Mouse (Mus musculus): ENCODE results near the gene Daam1. TPM values are rescaled to one million over a fixed set of nuclear protein-coding genes. Genes with fewer than 3 reads are reported as not detected.
A peak's percentile ranks its signal among the peaks of the same experiment; 100 is the strongest.

Gene Daam1
- polyA plus RNA-seq, 1 experiment, result 8.3 TPM

DNA sequence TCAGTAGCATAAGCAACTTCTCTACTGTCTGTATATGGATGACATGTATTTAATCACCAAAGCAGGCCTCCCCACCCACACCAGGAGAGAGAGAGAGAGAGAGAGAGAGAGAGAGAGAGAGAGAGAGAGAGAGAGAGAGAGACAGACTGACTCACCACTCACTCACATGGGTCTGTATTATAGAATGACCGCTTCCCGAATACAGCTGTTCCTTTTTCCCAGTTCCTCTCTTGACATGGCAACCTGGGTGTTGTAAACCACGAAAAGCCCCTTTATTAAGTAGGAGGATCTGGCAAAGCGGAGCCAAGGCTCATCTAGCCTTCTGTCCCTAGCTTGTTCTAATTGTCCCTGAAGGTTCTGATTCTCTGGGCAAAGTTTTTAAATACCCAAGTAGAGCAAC, 137.7 kb downstream of the Daam1 start:
- Histone ChIP-seq H3K4me1 (ENCODE audit: control insufficient read depth, insufficient read depth, insufficient read length, low read length) (no peaks in the 10 kb centered on the region), H3K4me3 (ENCODE audit: insufficient read depth, low read depth, low read length) (no peak overlapping the region)

DNA sequence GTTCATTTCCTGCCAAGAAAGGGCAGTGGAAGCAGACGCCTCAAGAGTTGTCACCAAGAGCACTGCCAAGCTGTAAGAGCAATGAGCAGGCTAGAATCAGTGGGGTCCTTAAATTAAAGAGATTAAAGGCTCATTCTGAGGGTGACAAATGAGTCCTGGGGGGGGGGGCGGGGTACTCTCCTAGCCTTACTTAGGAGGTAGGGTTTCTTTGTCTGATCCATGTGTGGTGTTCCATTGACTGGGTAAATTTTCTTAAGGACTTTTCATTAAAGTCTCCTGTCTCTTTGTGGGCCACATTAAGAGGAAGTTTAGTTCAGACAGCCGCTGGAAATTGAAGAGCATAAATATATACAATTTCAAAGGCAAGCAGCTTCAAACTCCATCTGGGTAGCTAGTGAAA, 138.1 kb downstream of the Daam1 start:
- Histone ChIP-seq H3K4me1 (ENCODE audit: control insufficient read depth, insufficient read depth, insufficient read length, low read length) (no peaks in the 10 kb centered on the region), H3K27ac (replicated peaks; ENCODE audit: low read depth, low read length) (no peak overlapping the region), H3K4me3 (ENCODE audit: insufficient read depth, low read depth, low read length) (no peak overlapping the region)

More for the DNA sequence above, 137.7 kb downstream of the Daam1 start:
- no peak overlapping the region for H3K27ac ChIP-seq (replicated peaks; ENCODE audit: low read depth, low read length)

- no peaks in the 10 kb centered on the region for H3K4me1 ChIP-seq (ENCODE audit: control insufficient read depth, insufficient read depth, insufficient read length, low read length)
- H3K4me3 ChIP-seq (ENCODE audit: insufficient read depth, low read depth, low read length), result no peak overlapping the region
- H3K27ac ChIP-seq (replicated peaks; ENCODE audit: low read depth, low read length), result no peak overlapping the region
Observed at GRCm38 (mm10) chr12:71969439-71969838, 138.6 kb downstream of the Daam1 start.

DNA sequence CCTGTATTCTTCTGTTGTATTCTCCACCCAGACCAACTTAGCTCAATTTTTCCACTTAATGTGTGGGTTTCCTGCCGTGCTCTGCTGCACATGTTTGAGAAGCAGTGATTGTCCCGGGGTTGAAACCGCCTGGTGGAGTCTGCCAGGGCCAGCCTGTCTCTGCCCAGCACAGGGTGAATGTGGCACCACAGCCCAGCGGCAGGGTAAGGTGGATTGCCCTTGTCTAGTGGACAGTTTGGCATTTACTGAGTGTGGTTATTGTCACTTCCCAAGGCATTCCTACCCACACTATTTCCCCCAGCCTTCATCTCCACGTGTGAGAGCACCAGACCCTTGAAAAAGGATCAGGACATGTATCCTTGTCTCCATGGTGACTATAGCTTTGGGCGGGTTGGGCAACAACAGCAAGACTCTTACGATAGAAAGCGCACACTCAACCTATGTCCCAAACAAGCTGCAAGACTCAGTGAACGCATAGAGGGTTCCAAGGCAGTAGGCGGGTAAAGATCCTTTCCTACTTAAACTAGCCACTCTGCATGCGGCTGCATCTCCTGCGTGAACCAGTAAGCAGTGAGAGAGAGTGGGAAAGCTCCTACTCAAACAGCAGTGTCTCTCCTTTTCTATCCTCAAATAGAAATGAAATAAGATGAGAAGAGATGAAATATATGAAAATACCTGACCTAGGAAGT, 139.2 kb downstream of the Daam1 start:
- H3K4me1 ChIP-seq (ENCODE audit: control insufficient read depth, insufficient read depth, insufficient read length, low read length), result no peaks in the 10 kb centered on the region
- no peak overlapping the region for H3K4me3 ChIP-seq (ENCODE audit: insufficient read depth, low read depth, low read length)
- H3K27ac ChIP-seq (replicated peaks; ENCODE audit: low read depth, low read length), result no peak overlapping the region

GRCm38 (mm10) chr12:71970791-71971654, 140.1 kb downstream of the Daam1 start:
- Histone ChIP-seq H3K27ac (replicated peaks; ENCODE audit: low read depth, low read length) (no peak overlapping the region), H3K4me1 (ENCODE audit: control insufficient read depth, insufficient read depth, insufficient read length, low read length) (no peaks in the 10 kb centered on the region), H3K4me3 (ENCODE audit: insufficient read depth, low read depth, low read length) (no peak overlapping the region)

DNA sequence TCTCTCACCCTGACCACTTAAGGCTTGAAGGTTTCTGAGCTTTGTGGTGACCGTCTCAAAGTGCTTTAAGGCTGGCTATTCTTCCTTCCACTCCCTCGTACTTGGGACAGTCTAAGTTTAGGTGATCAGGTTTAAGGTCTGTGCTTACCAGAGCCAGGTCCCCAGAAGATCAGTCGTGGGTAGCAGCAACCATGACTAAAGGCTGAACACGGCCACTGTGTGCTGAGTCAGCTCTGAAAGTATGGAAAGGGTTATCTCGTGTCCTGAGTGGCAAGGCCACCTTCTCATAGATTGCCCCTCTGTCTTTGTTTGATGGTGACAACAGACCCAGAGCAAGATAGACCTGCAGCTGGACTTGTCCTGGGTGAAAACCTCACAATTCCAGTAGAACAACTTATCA, 141.2 kb downstream of the Daam1 start:
- H3K4me3 ChIP-seq (ENCODE audit: insufficient read depth, low read depth, low read length), result no peak overlapping the region
- H3K4me1 ChIP-seq (ENCODE audit: control insufficient read depth, insufficient read depth, insufficient read length, low read length), result no peaks in the 10 kb centered on the region
- peak overlapping the region; percentile 44 for H3K27ac ChIP-seq (replicated peaks; ENCODE audit: low read depth, low read length)

DNA sequence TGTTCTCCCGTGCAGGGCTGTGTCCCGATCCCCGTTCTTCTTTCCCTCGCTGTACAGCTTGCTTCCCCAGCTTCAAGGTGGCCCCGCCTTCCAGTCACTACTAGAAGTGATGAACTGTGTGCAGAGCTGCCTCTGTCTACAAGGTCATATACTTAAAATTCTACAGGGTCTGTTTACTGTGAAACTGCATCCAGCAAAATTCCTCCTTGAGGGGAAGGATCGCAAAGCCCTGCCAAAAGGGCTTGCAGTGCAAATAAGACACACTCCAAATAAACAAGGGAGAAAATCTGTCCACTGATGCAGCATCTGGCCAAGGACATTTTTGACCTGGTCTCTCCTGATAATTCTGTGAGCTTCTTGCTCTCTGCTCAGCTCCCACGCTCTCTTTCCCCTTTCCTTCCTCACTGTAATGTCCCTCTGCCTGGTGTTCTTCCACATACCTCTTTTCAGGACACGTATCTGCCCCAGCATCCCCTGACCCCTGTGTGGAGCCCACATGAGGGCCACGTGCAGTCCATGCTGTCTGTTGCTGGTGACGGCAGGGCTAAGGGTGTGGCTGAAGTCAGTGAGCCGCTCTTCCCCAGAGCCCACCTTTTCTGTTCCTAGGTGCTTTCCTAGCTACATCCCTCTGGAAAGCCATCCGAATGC, 141.9 kb downstream of the Daam1 start:
- Histone ChIP-seq H3K4me3 (ENCODE audit: insufficient read depth, low read depth, low read length) (no peak overlapping the region), H3K4me1 (ENCODE audit: control insufficient read depth, insufficient read depth, insufficient read length, low read length) (no peaks in the 10 kb centered on the region), H3K27ac (replicated peaks; ENCODE audit: low read depth, low read length) (no peak overlapping the region; the same call in 1 of the 2 replicates)

DNA sequence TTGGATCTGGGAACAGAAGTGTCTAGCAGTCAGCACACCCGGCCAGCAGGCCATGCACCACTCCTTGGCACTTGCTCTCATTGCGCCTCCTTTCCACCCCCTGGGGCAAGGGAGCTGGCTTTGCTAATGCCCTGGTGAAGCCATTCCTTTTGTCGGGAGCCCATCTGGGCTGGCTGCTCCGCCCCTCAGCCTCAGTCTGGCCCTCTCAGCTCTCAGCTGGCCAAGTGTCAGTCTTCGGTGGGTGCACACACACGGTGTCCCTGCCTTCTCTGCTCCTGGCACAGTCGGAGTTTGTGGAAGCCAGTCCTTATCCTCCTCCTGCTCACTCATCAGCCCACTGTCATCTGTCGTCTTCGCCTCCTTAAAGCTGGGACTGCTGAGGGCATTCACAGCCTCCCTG, 142.7 kb downstream of the Daam1 start:
- H3K4me3 ChIP-seq (ENCODE audit: insufficient read depth, low read depth, low read length), result no peak overlapping the region
- H3K4me1 ChIP-seq (ENCODE audit: control insufficient read depth, insufficient read depth, insufficient read length, low read length), result no peaks in the 10 kb centered on the region
- no peak overlapping the region for H3K27ac ChIP-seq (replicated peaks; ENCODE audit: low read depth, low read length)

- Histone ChIP-seq H3K4me1 (ENCODE audit: control insufficient read depth, insufficient read depth, insufficient read length, low read length) (no peaks in the 10 kb centered on the region), H3K4me3 (ENCODE audit: insufficient read depth, low read depth, low read length) (no peak overlapping the region), H3K27ac (replicated peaks; ENCODE audit: low read depth, low read length) (no peak overlapping the region)
Observed at GRCm38 (mm10) chr12:71975626-71976025, 144.7 kb downstream of the Daam1 start.

DNA sequence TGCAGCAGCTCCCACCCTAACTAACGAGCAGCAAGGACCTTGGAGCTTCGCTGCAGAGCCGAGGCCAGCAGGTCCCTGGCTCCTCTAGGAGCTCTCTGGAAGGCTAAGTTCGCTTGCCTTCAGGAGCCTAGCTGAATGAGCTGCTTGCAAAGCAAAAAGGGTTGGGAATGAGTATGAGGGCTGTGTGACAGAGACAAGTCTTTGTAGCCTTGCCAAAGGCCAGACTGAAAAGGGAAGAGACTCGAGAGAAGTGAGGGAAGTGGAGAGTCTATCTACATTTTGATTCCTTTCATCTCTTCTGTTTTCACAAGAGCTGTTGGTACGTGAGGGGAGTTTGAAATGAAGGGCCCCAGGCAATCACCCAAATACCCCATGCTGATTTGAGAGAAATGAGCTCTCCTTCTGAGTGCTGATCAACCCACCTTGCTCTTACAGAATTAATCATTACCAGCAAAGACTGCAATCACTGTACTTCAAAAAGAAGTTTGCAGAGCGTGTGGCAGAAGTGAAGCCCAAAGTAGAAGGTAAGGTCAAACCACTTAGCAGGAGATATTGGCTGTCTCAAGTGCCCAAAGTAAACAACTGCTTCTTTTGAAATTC, 145.6 kb downstream of the Daam1 start:
- no peaks in the 10 kb centered on the region for H3K4me1 ChIP-seq (ENCODE audit: control insufficient read depth, insufficient read depth, insufficient read length, low read length)
- H3K27ac ChIP-seq (replicated peaks; ENCODE audit: low read depth, low read length), result no peak overlapping the region
- H3K4me3 ChIP-seq (ENCODE audit: insufficient read depth, low read depth, low read length), result no peak overlapping the region

GRCm38 (mm10) chr12:71977364-71977763, 146.5 kb downstream of the Daam1 start:
- no peaks in the 10 kb centered on the region for H3K4me1 ChIP-seq (ENCODE audit: control insufficient read depth, insufficient read depth, insufficient read length, low read length)
- H3K27ac ChIP-seq (replicated peaks; ENCODE audit: low read depth, low read length), result no peak overlapping the region

GRCm38 (mm10) chr12:71978513-71979352, 147.9 kb downstream of the Daam1 start:
- Histone ChIP-seq H3K27ac (replicated peaks; ENCODE audit: low read depth, low read length) (no peak overlapping the region), H3K4me1 (ENCODE audit: control insufficient read depth, insufficient read depth, insufficient read length, low read length) (no peaks in the 10 kb centered on the region), H3K4me3 (ENCODE audit: insufficient read depth, low read depth, low read length) (no peak overlapping the region)

More at GRCm38 (mm10) chr12:71977364-71977763, 146.5 kb downstream of the Daam1 start:
- no peak overlapping the region for H3K4me3 ChIP-seq (ENCODE audit: insufficient read depth, low read depth, low read length)

DNA sequence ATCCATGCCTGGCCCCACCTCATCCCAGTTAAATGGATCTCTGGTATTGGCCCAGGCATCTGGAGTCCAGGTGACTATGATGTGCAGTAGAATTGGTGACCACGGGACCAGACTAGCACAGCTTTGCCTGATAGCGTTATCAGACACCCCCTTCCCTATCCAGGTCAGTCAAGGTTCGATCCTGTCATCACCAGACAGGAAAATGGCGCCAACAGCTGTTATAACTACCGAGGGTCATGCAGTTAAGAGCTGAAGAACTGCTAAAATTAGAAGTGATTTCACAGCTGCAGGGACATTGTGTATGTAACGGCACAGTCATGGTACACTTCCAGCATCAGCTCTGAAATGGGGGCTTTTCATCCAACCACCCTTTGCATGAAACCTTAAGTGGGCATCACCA, 149.3 kb downstream of the Daam1 start:
- no peak overlapping the region for H3K27ac ChIP-seq (replicated peaks; ENCODE audit: low read depth, low read length)
- H3K4me3 ChIP-seq (ENCODE audit: insufficient read depth, low read depth, low read length), result no peak overlapping the region
- H3K4me1 ChIP-seq (ENCODE audit: control insufficient read depth, insufficient read depth, insufficient read length, low read length), result no peaks in the 10 kb centered on the region

- no peak overlapping the region for H3K27ac ChIP-seq (replicated peaks; ENCODE audit: low read depth, low read length)
- H3K4me3 ChIP-seq (ENCODE audit: insufficient read depth, low read depth, low read length), result no peak overlapping the region
- no peaks in the 10 kb centered on the region for H3K4me1 ChIP-seq (ENCODE audit: control insufficient read depth, insufficient read depth, insufficient read length, low read length)
Observed at GRCm38 (mm10) chr12:71980746-71981145, 149.9 kb downstream of the Daam1 start.

Data from brown adipose tissue, adult 24 weeks (tissue).